Mouse (Mus musculus): ENCODE measurements around the gene Syn3. TPM values are rescaled to one million over a fixed set of nuclear protein-coding genes. Genes with fewer than 3 reads are reported as not detected.

The Syn3 gene
- total and polyA plus RNA-seq, 2 experiments from 2014 or later: 22.0 to 67.0 TPM

DNA sequence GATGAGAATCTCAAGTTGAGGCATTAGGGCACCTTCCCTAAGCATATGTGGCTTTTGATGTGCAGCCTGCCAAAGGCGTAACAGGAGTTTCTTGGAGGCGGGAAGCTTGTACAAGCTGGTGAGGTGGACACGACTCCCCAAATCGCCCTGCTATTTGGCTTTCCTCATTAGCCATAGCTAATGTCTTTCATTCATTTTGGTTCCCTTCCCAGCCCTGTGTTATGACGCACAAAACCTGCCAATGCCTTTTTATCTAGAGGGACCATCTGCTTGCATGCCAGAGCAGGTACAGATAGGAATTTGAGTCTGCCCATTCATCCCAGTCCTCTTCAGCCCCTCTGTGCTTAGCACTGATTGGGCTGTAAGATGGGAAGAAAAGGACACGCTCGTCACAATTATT, 158.3 kb downstream of the Syn3 start:
- Histone ChIP-seq H3K27me3 (ENCODE audit: insufficient read depth, low read length) (no peaks in the 10 kb centered on the region), H3K4me1 (ENCODE audit: insufficient read depth, low read length) (peaks cover 11% of the 10 kb centered on the region), H3K36me3 (ENCODE audit: insufficient read depth, low read length) (peaks cover 11% of the 10 kb centered on the region), H3K9me3 (ENCODE audit: low read length) (no peaks in the 10 kb centered on the region), H3K27ac (ENCODE audit: low read depth, low read length) (no peak overlapping the region), H3K9ac (replicated peaks; ENCODE audit: low read length, poor library complexity, severe bottlenecking) (0 out of 2 replicates have a peak overlapping the region, but pooled peaks have one; percentile 4), H3K4me3 (ENCODE audit: low read depth, low read length) (no peak overlapping the region), H3K4me2 (ENCODE audit: low read depth, low read length, poor library complexity, severe bottlenecking) (no peak overlapping the region)
- 76% methylated on average over 7 of the region's 7 CpGs for WGBS
- DNase-seq (ENCODE audit: low spot score): no peak
- TF ChIP-seq CTCF (IDR thresholded peaks at IDR 0.05): no peak
- ATAC-seq (ENCODE audit: low FRiP score): no peak

DNA sequence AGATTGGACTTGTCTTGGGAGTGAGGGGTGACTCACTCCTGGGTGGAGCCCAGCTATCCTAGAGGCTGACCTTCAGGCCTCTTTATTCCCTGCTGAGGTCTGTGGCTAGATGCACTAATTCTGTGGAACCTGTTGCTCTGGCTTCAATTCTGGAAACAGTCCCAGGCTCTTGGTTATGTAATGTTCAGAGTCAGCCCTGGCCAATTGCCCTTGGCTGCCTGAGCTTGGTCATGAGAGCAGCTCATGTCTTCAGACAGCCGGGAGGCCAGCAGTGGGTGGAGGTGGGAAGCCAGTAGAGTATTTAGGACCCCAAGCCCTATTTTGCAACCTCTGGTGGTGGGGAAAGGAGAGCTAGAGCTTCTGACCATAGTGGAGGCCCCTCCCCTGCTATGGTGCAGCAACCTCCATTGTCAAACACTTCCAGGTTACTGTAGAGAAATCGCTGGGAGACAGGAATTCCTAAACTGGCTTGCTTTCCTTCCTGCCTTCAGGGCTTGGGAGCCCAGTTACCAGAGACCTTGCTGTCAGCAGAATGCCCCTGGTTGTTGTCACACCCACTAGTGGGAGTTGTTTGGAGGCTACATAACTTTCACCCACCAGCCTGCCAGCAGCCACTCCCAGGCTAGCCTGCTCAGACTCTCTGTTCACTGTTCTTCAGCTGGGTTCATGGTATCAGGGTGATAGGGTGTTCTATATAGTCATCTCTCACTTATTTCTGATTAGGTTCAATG, 158.9 kb downstream of the Syn3 start:
- Histone ChIP-seq H3K36me3 (ENCODE audit: insufficient read depth, low read length) (peaks cover 11% of the 10 kb centered on the region; the same call in 1 of the 2 replicates), H3K4me2 (ENCODE audit: low read depth, low read length, poor library complexity, severe bottlenecking) (no peak overlapping the region), H3K27ac (ENCODE audit: low read depth, low read length) (no peak overlapping the region; the same call in 1 of the 2 replicates), H3K4me1 (ENCODE audit: insufficient read depth, low read length) (peaks cover 11% of the 10 kb centered on the region), H3K9me3 (ENCODE audit: low read length) (no peaks in the 10 kb centered on the region), H3K9ac (replicated peaks; ENCODE audit: low read length, poor library complexity, severe bottlenecking) (no peak overlapping the region), H3K4me3 (ENCODE audit: low read depth, low read length) (no peak overlapping the region), H3K27me3 (ENCODE audit: insufficient read depth, low read length) (no peaks in the 10 kb centered on the region)
- no peak; the same call in 1 of the 2 replicates for ATAC-seq (ENCODE audit: low FRiP score)
- TF ChIP-seq CTCF (IDR thresholded peaks at IDR 0.05): no peak
- peak; percentile 88 for DNase-seq (ENCODE audit: low spot score)
- WGBS: 68% methylated on average over 2 of the region's 2 CpGs

DNA sequence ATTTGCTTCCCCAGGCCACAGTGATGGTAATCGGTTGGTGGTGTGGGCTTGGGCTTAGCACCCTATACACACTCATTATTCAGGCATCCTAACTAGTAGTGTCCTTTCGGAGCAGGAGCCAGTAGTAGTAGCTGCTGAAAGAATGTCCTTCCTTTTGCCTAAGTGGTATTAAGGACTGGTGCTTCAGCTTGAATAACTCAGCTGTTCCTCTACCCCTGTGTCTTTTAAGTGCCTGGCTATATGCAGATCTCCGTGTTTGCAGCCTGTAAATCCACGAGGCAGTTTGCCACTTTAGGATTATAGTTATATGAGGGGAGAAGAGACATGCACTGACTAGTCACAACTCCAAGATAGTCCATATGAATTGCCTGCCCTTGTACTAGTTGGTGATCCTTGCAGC, 159.6 kb downstream of the Syn3 start:
- Histone ChIP-seq H3K9ac (replicated peaks; ENCODE audit: low read length, poor library complexity, severe bottlenecking) (no peak overlapping the region), H3K4me3 (ENCODE audit: low read depth, low read length) (no peak overlapping the region), H3K4me1 (ENCODE audit: insufficient read depth, low read length) (peaks cover 11% of the 10 kb centered on the region), H3K27me3 (ENCODE audit: insufficient read depth, low read length) (no peaks in the 10 kb centered on the region), H3K27ac (ENCODE audit: low read depth, low read length) (no peak overlapping the region; the same call in 1 of the 2 replicates), H3K4me2 (ENCODE audit: low read depth, low read length, poor library complexity, severe bottlenecking) (no peak overlapping the region), H3K36me3 (ENCODE audit: insufficient read depth, low read length) (peaks cover 6% of the 10 kb centered on the region; the same call in 1 of the 2 replicates), H3K9me3 (ENCODE audit: low read length) (no peaks in the 10 kb centered on the region)
- DNase-seq (ENCODE audit: low spot score) (no peak), ATAC-seq (ENCODE audit: low FRiP score) (no peak)
- WGBS: 83% methylated on average over 4 of the region's 4 CpGs
- TF ChIP-seq CTCF (IDR thresholded peaks at IDR 0.05): no peak

DNA sequence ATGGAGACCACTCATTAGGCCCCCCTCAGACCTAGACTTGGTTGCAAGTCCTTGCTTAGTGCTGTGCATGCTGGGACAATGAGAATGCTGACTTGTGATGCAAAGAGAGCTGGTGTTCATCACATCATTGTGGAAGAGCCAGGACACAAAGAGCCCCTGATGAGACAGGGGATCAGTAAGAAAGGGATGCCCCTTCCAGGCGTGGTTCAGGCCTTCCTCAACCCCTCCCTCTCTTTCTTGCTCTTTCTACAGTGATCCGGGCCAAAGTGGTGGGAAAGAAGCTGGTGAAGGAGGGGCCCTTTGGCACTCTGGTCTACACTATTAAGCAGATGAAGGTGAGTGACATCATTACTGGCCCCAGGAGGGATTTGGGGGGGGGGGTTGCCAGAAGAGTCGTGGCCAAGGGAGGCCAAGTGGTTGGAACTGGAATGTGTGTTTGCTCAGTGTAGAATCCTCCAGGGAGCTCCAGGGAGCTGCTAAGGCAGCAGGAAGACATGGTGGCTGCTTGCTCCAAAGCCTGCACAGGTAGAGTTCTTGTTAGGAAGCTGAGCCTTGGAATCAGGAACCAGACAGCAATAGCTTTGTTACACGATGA, 160.5 kb downstream of the Syn3 start:
- H3K9me3 ChIP-seq (ENCODE audit: low read length): no peaks in the 10 kb centered on the region
- no peak for TF ChIP-seq CTCF (IDR thresholded peaks at IDR 0.05)
- H3K4me1 ChIP-seq (ENCODE audit: insufficient read depth, low read length): peaks cover 11% of the 10 kb centered on the region
- H3K27me3 ChIP-seq (ENCODE audit: insufficient read depth, low read length): no peaks in the 10 kb centered on the region
- ATAC-seq (ENCODE audit: low FRiP score) (no peak), DNase-seq (ENCODE audit: low spot score) (no peak)
- no peak overlapping the region for H3K4me2 ChIP-seq (ENCODE audit: low read depth, low read length, poor library complexity, severe bottlenecking)
- no peak overlapping the region for H3K9ac ChIP-seq (replicated peaks; ENCODE audit: low read length, poor library complexity, severe bottlenecking)
- H3K27ac ChIP-seq (ENCODE audit: low read depth, low read length): no peak overlapping the region
- 35% methylated on average over 4 of the region's 4 CpGs for WGBS
- no peak overlapping the region for H3K4me3 ChIP-seq (ENCODE audit: low read depth, low read length)
- H3K36me3 ChIP-seq (ENCODE audit: insufficient read depth, low read length): peaks cover 4% of the 10 kb centered on the region; the same call in 1 of the 2 replicates

DNA sequence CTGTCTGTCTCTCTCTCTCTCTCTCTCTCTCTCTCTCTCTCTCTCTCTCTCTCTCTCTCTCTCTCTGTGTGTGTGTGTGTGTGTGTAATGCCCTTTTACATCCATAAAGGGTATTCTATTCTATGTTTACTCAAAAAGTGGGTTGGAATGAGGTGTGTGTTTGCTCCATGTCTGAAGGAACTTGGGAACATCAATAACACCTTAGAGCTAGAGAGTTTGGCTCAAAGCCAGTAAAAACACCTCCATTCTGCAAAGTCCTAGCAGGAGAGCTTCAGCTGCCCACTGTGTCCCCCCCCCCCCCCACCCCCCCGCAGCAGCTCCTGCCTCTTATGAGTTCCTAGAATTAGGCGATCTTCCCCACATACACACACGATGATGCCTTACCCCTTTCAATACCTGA, 161.5 kb downstream of the Syn3 start:
- Histone ChIP-seq H3K4me2 (ENCODE audit: low read depth, low read length, poor library complexity, severe bottlenecking) (no peak overlapping the region), H3K9me3 (ENCODE audit: low read length) (no peaks in the 10 kb centered on the region), H3K9ac (replicated peaks; ENCODE audit: low read length, poor library complexity, severe bottlenecking) (no peak overlapping the region)

DNA sequence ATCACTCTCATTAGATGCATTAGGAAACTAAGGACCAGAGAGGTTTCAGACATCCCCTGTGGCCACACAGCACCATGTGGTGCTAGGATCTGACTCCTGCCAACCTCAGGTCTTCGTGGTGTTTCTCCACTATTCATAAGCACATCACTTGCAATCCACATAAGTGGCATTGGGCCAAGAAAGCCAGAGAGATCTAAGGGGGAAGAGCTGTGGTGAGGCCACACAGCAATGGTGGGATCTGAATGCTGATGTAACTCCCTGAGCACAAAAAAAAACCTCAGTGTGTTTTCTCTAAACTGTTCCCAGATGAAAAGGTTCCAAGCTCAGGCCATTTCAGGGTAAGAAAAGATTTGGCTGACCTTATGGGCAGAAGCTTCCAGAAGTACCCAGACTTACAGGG, 162.2 kb downstream of the Syn3 start:
- DNase-seq (ENCODE audit: low spot score) (peak; percentile 33), ATAC-seq (ENCODE audit: low FRiP score) (no peak)
- H3K27ac ChIP-seq (ENCODE audit: low read depth, low read length): no peak overlapping the region
- peaks cover 1% of the 10 kb centered on the region; the same call in 1 of the 2 replicates for H3K36me3 ChIP-seq (ENCODE audit: insufficient read depth, low read length)
- H3K9me3 ChIP-seq (ENCODE audit: low read length): no peaks in the 10 kb centered on the region
- no peak for TF ChIP-seq CTCF (IDR thresholded peaks at IDR 0.05)
- WGBS: 48% methylated on average over 1 of the region's 1 CpGs
- no peak overlapping the region for H3K4me3 ChIP-seq (ENCODE audit: low read depth, low read length)
- no peaks in the 10 kb centered on the region for H3K27me3 ChIP-seq (ENCODE audit: insufficient read depth, low read length)
- H3K4me1 ChIP-seq (ENCODE audit: insufficient read depth, low read length): peaks cover 10% of the 10 kb centered on the region; the same call in 1 of the 2 replicates
- no peak overlapping the region for H3K9ac ChIP-seq (replicated peaks; ENCODE audit: low read length, poor library complexity, severe bottlenecking)
- no peak overlapping the region for H3K4me2 ChIP-seq (ENCODE audit: low read depth, low read length, poor library complexity, severe bottlenecking)

More for the DNA sequence above, 161.5 kb downstream of the Syn3 start:
- ATAC-seq (ENCODE audit: low FRiP score) (no peak), DNase-seq (ENCODE audit: low spot score) (no peak)
- Histone ChIP-seq H3K4me3 (ENCODE audit: low read depth, low read length) (no peak overlapping the region), H3K27me3 (ENCODE audit: insufficient read depth, low read length) (no peaks in the 10 kb centered on the region), H3K27ac (ENCODE audit: low read depth, low read length) (no peak overlapping the region), H3K36me3 (ENCODE audit: insufficient read depth, low read length) (peaks cover 4% of the 10 kb centered on the region; the same call in 1 of the 2 replicates), H3K4me1 (ENCODE audit: insufficient read depth, low read length) (peaks cover 7% of the 10 kb centered on the region; the same call in 1 of the 2 replicates)
- WGBS: 29% methylated on average over 3 of the region's 3 CpGs
- TF ChIP-seq CTCF (IDR thresholded peaks at IDR 0.05): no peak
